Mouse (Mus musculus) CH12.LX (cell line): ENCODE measurements around the gene Sfxn5.

Source experiments
- CHD2 ChIP-seq: IDR thresholded peaks from 2 replicates; pipeline ENCODE4 v1.6.1; 2011; ENCODE audit warnings: low read length, improper control_type of control experiment
- CTCF ChIP-seq, 2 experiments: IDR thresholded peaks in 1 of 2; conservative IDR thresholded peaks in 1 of 2; 2 replicates each; pipeline ENCODE4 v1.5.1; 2011 to 2012; ENCODE audit warnings: low read depth in 2 of 2, low read length in 2 of 2, improper control_type of control experiment in 1 of 2, inconsistent platforms in 1 of 2, mild to moderate bottlenecking in 1 of 2, moderate library complexity in 1 of 2
- MAFK ChIP-seq: IDR thresholded peaks from 2 replicates; pipeline ENCODE4 v1.6.1; 2011; ENCODE audit warnings: low read length, improper control_type of control experiment; ENCODE audit not compliant: insufficient replicate concordance
- NELFE ChIP-seq: IDR thresholded peaks from 2 replicates; pipeline ENCODE4 v1.6.1; 2011; ENCODE audit warnings: low read depth, low read length, improper control_type of control experiment
- POLR2A ChIP-seq: IDR thresholded peaks from 2 replicates; pipeline ENCODE4 v1.6.1; 2011; ENCODE audit warnings: low read depth, mild to moderate bottlenecking, improper control_type of control experiment, low read length

DNA sequence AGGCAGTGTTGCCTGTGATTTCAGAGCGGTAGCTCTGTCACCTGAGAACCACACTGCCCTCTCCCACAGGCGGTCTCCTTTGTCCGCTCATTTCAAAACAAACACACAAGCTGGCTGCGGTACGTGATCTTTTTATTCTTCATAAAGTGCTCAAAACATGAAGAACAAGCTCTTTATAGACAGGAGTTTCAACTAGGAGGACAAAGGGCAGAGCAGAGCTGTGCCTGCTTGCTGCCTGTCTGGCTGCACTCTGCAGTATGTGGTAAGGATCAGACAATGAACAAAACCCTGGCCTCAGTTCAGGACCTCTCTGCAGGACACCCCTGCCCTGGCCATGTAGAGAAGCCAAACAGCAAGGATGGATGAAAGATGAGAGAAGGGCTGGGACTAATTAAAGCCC lies 1.6 kb upstream of the Sfxn5 start:
- TF ChIP-seq CTCF (conservative IDR thresholded peaks at IDR 0.05 in 1 of 2, IDR thresholded peaks at IDR 0.05 in 1 of 2; ENCODE audit: low read depth in 2 of 2, low read length in 2 of 2) (no peak), NELFE (no peak), MAFK (no peak), CHD2 (no peak), POLR2A (no peak)
